Mouse (Mus musculus): ENCODE results near the gene Pex10. TPM values are rescaled to one million over a fixed set of nuclear protein-coding genes. Genes with fewer than 3 reads are reported as not detected.

The Pex10 gene
- total RNA-seq, 2 experiments from 2014 or later = 23.9 to 25.7 TPM

Other genes with a start within 250 kb of the Pex10 start
- gene Ttc34, start 229.6 kb upstream of the Pex10 start, total RNA-seq (2021) = under 1 TPM in 1 of 2 experiments, not detected in 1; 0.17 TPM
- under 1 TPM; 0.20 to 0.39 TPM for gene Mmel1, start 197.4 kb upstream of the Pex10 start, total RNA-seq (2021)
- 10 to 100 TPM; 74.4 to 76.2 TPM for gene Fam213b, start 167.9 kb upstream of the Pex10 start, total RNA-seq (2021)
- 1 to 10 TPM; 3.8 to 6.7 TPM for gene Tnfrsf14, start 138.5 kb upstream of the Pex10 start, total RNA-seq (2021)
- gene Hes5, start 106.1 kb upstream of the Pex10 start, total RNA-seq (2021) = under 1 TPM in 1 of 2 experiments, not detected in 1; 0.28 TPM
- gene Pank4, start 102.9 kb upstream of the Pex10 start, total RNA-seq (2021) = 10 to 100 TPM; 45.6 to 46.4 TPM
- under 1 TPM in 1 of 2 experiments, not detected in 1; 0.08 TPM for gene Plch2, start 10.2 kb upstream of the Pex10 start, total RNA-seq (2021)
- 10 to 100 TPM; 66.1 to 68.7 TPM for gene Rer1, start 19.4 kb downstream of the Pex10 start, total RNA-seq (2021)
- 1 to 10 TPM; 1.1 to 1.3 TPM for gene Morn1, start 19.6 kb downstream of the Pex10 start, total RNA-seq (2021)
- gene Ski, start 155.6 kb downstream of the Pex10 start, total RNA-seq (2021) = 10 to 100 TPM; 55.0 to 63.9 TPM
- gene Faap20, start 182.8 kb downstream of the Pex10 start, total RNA-seq (2021) = 10 to 100 TPM; 13.5 to 15.5 TPM